Mouse (Mus musculus) myocyte (in vitro differentiated cells): ENCODE data around the gene Fam168a. TPM values are rescaled to one million over a fixed set of nuclear protein-coding genes. Genes with fewer than 3 reads are reported as not detected.

Source experiments
- H3K27me3 ChIP-seq: one replicate; pipeline ENCODE4 v1.6.1; 2011; ENCODE audit not compliant: control insufficient read depth, insufficient read depth, insufficient read length
- H3K36me3 ChIP-seq: one replicate; pipeline ENCODE4 v1.6.1; 2011; ENCODE audit not compliant: control insufficient read depth, insufficient read depth
- H3K4me2 ChIP-seq: one replicate; pipeline ENCODE4 v1.6.1; 2011; ENCODE audit warnings: low read depth, control low read depth
- H3K4me3 ChIP-seq: one replicate; pipeline ENCODE4 v1.5.1; 2011; ENCODE audit warnings: mild to moderate bottlenecking, control low read depth, moderate library complexity
- H3K79me2 ChIP-seq: one replicate; pipeline ENCODE4 v1.6.1; 2011; ENCODE audit not compliant: control insufficient read depth, insufficient read depth
- H3ac ChIP-seq: one replicate; pipeline ENCODE4 v1.6.1; 2011; ENCODE audit not compliant: control insufficient read depth, insufficient read length
- CEBPB ChIP-seq: IDR thresholded peaks from 2 replicates; pipeline ENCODE4 v1.6.1; 2011; ENCODE audit warnings: mild to moderate bottlenecking, moderate library complexity; ENCODE audit not compliant: poor library complexity, insufficient read depth, severe bottlenecking
- E2F4 ChIP-seq: IDR thresholded peaks from one replicate; pipeline ENCODE4 v1.6.1; 2011; ENCODE audit warnings: mild to moderate bottlenecking, control low read depth, moderate library complexity; ENCODE audit not compliant: insufficient read depth
- MAX ChIP-seq: IDR thresholded peaks from one replicate; pipeline ENCODE4 v1.6.1; 2011; ENCODE audit warnings: low read depth, mild to moderate bottlenecking, control low read depth
- MYOD1 ChIP-seq, 3 experiments: IDR thresholded peaks; one replicate each; pipeline ENCODE4 v1.6.1; 2011; ENCODE audit warnings: control low read depth in 2 of 3, low read depth in 2 of 3, mild to moderate bottlenecking in 2 of 3, moderate library complexity in 1 of 3; ENCODE audit not compliant: insufficient read length in 2 of 3, control insufficient read depth in 1 of 3
- MYOG ChIP-seq, 3 experiments: IDR thresholded peaks; one replicate each; pipeline ENCODE4 v1.6.1; 2011; ENCODE audit warnings: control low read depth in 2 of 3, low read depth in 2 of 3, mild to moderate bottlenecking in 2 of 3; ENCODE audit not compliant: insufficient read length in 2 of 3, control insufficient read depth in 1 of 3, insufficient read depth in 1 of 3
- POLR2A ChIP-seq: IDR thresholded peaks from one replicate; pipeline ENCODE4 v1.6.1; 2011; ENCODE audit warnings: low read depth, mild to moderate bottlenecking, control low read depth, moderate library complexity; ENCODE audit not compliant: insufficient read length
- POLR2AphosphoS2 ChIP-seq: IDR thresholded peaks from one replicate; pipeline ENCODE4 v1.6.1; 2011; ENCODE audit warnings: low read depth, control low read depth; ENCODE audit not compliant: insufficient read length
- REST ChIP-seq: IDR thresholded peaks from one replicate; pipeline ENCODE4 v1.6.1; 2011; ENCODE audit warnings: mild to moderate bottlenecking, control low read depth, moderate library complexity; ENCODE audit not compliant: insufficient read depth, insufficient read length
- SRF ChIP-seq: IDR thresholded peaks from one replicate; pipeline ENCODE4 v1.6.1; 2011; ENCODE audit warnings: low read depth; ENCODE audit not compliant: control insufficient read depth, insufficient read length
- TCF12 ChIP-seq: IDR thresholded peaks from one replicate; pipeline ENCODE4 v1.6.1; 2011; ENCODE audit warnings: mild to moderate bottlenecking, control low read depth; ENCODE audit not compliant: poor library complexity, insufficient read depth, severe bottlenecking
- TCF3 ChIP-seq: IDR thresholded peaks from one replicate; pipeline ENCODE4 v1.6.1; 2011; ENCODE audit warnings: low read depth, control low read depth; ENCODE audit not compliant: insufficient read length
- USF1 ChIP-seq: IDR thresholded peaks from one replicate; pipeline ENCODE4 v1.6.1; 2011; ENCODE audit warnings: low read depth, mild to moderate bottlenecking, control low read depth, moderate library complexity
- polyA plus RNA-seq: library from polyadenylated mRNA; unstranded; fragments of >200 nt; fragmentation: generic; extraction: Trizol; gene quantifications from one replicate; pipeline ENCODE4 v1.2.1, GENCODE M21; 2012; ENCODE audit warnings: missing spikeins

Gene Fam168a
- polyA plus RNA-seq, 1 experiment = 21.7 TPM

- Histone ChIP-seq H3K27me3 (no peaks in the 10 kb centered on the region), H3K4me3 (no peak overlapping the region), H3K36me3 (no peaks in the 10 kb centered on the region), H3K79me2 (peaks cover 17% of the 10 kb centered on the region), H3ac (no peak overlapping the region), H3K4me2 (no peak overlapping the region)
- TF ChIP-seq USF1 (no peak), SRF (no peak), REST (no peak), POLR2AphosphoS2 (no peak), POLR2A (no peak), E2F4 (no peak), TCF3 (no peak), MYOD1 (IDR thresholded peaks at IDR 0.05; ENCODE audit: control insufficient read depth in 1 of 3, insufficient read length in 2 of 3, low read depth in 2 of 3) (no peak), MYOG (IDR thresholded peaks at IDR 0.05; ENCODE audit: control insufficient read depth in 1 of 3, insufficient read depth in 1 of 3, insufficient read length in 2 of 3, low read depth in 2 of 3) (no peak)
Observed at GRCm38 (mm10) chr7:100727538-100728085, 21.2 kb downstream of the Fam168a start.

GRCm38 (mm10) chr7:100729778-100730177, 23.3 kb downstream of the Fam168a start:
- no peak overlapping the region for H3K4me3 ChIP-seq
- TF ChIP-seq TCF12 = no peak
- TF ChIP-seq TCF3 = no peak
- TF ChIP-seq MYOG (IDR thresholded peaks at IDR 0.05; ENCODE audit: control insufficient read depth in 1 of 3, insufficient read depth in 1 of 3, insufficient read length in 2 of 3, low read depth in 2 of 3) = no peak
- TF ChIP-seq USF1 = no peak
- no peak for TF ChIP-seq MAX
- TF ChIP-seq POLR2AphosphoS2 = no peak
- no peak for TF ChIP-seq E2F4
- TF ChIP-seq MYOD1 (IDR thresholded peaks at IDR 0.05; ENCODE audit: control insufficient read depth in 1 of 3, insufficient read length in 2 of 3, low read depth in 2 of 3) = no peak
- no peak for TF ChIP-seq SRF
- TF ChIP-seq REST = no peak
- TF ChIP-seq CEBPB = no peak
- TF ChIP-seq POLR2A = no peak
- H3K36me3 ChIP-seq = no peaks in the 10 kb centered on the region
- H3K4me2 ChIP-seq = no peak overlapping the region
- H3K27me3 ChIP-seq = no peaks in the 10 kb centered on the region
- no peak overlapping the region for H3ac ChIP-seq
- H3K79me2 ChIP-seq = peaks cover 20% of the 10 kb centered on the region

DNA sequence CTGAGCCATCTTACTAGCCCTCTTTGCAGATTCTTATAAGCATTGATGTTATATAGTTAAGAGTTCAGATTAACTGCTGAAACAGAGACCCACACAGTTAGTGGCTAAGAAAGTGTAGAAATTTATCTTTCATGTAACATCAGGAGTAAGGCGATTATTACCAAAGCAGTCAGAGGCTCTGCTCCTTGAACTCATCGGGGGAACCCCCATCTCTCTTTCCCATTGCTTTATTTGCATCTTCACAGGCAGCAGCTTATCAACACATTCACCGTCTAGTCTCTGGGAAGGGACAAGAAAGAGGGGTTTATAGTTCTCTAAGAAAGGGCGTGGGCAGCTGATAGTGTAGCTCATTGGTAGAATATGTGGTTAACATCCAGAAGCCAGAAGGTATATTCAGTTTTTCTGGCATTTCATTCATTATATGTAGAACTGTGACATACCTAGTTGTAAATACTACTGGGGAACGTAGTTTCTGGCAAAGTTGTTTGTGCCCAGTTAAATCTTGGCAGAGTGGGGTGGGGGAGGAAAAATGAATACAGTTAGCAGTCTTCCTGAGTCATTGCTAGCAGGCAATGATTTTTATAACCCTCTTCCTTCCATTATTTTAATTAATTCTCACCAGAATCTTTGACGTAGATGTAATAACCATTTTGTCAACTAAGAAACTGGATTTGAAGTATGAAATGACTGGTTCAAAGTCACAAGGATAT, 26.1 kb downstream of the Fam168a start:
- peaks cover 20% of the 10 kb centered on the region for H3K79me2 ChIP-seq
- H3K36me3 ChIP-seq = no peaks in the 10 kb centered on the region
- H3K4me3 ChIP-seq = peak overlapping the region; percentile 12
- peak overlapping the region; percentile 93 for H3K4me2 ChIP-seq
- no peak for TF ChIP-seq MYOD1 (IDR thresholded peaks at IDR 0.05; ENCODE audit: control insufficient read depth in 1 of 3, insufficient read length in 2 of 3, low read depth in 2 of 3)
- TF ChIP-seq POLR2AphosphoS2 = no peak
- no peak for TF ChIP-seq REST
- TF ChIP-seq CEBPB = no peak
- TF ChIP-seq MAX = no peak
- TF ChIP-seq SRF = no peak
- TF ChIP-seq MYOG (IDR thresholded peaks at IDR 0.05; ENCODE audit: control insufficient read depth in 1 of 3, insufficient read depth in 1 of 3, insufficient read length in 2 of 3, low read depth in 2 of 3) = no peak
- no peak for TF ChIP-seq USF1
- no peak for TF ChIP-seq TCF12
- no peak for TF ChIP-seq POLR2A
- no peak for TF ChIP-seq TCF3
- no peak for TF ChIP-seq E2F4
- H3K27me3 ChIP-seq = no peaks in the 10 kb centered on the region
- no peak overlapping the region for H3ac ChIP-seq

DNA sequence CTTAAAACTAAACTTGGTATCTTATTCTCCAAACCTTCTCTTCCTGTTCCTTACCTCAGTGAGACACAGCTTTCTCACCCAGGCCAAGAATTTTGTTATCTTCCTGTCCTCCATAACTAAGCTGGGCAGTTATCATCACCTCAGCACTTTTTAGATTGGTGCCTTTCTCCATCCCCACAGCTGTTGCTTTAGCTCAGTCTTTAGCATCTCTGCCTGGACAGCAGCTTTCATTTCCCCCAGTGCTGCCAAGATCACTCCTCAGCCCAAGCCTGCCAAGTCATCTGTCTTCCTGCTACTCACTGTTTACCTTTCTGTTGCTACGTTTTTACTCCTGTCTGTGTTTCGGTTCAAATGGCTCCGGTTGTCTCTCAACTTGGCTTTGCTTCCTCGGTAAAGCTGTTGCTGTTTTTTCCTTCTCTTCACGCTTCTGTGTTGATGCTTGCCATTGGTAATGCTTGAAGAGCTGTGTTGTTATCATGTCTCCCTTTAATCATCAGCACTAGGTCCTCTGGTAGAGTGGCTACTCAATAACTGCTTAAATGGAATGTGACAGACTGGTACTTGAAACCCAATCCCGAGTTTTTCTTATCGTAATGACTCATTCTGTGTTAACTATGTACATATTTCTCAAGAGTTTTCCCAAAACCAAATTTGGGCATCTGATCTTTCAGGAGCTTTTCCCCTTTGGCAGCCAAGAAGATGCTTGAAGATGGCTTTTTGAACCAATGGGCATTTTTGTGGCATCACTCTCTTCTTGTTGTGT, 26.8 kb downstream of the Fam168a start:
- H3K27me3 ChIP-seq = no peaks in the 10 kb centered on the region
- peak overlapping the region; percentile 12 for H3K4me3 ChIP-seq
- H3K36me3 ChIP-seq = no peaks in the 10 kb centered on the region
- TF ChIP-seq MAX = no peak
- peak; percentile 14 for TF ChIP-seq SRF
- TF ChIP-seq POLR2AphosphoS2 = no peak
- TF ChIP-seq REST = no peak
- peak in 2 of 3 experiments; percentile 66 to 72 for TF ChIP-seq MYOD1 (IDR thresholded peaks at IDR 0.05; ENCODE audit: control insufficient read depth in 1 of 3, insufficient read length in 2 of 3, low read depth in 2 of 3)
- no peak for TF ChIP-seq MYOG (IDR thresholded peaks at IDR 0.05; ENCODE audit: control insufficient read depth in 1 of 3, insufficient read depth in 1 of 3, insufficient read length in 2 of 3, low read depth in 2 of 3)
- TF ChIP-seq CEBPB = peak; percentile 52; the same call in 1 of the 2 replicates
- no peak overlapping the region for H3ac ChIP-seq
- peaks cover 22% of the 10 kb centered on the region for H3K79me2 ChIP-seq
- H3K4me2 ChIP-seq = peak overlapping the region; percentile 93
